Mouse (Mus musculus): ENCODE results near the gene Tmcc2.

DNA sequence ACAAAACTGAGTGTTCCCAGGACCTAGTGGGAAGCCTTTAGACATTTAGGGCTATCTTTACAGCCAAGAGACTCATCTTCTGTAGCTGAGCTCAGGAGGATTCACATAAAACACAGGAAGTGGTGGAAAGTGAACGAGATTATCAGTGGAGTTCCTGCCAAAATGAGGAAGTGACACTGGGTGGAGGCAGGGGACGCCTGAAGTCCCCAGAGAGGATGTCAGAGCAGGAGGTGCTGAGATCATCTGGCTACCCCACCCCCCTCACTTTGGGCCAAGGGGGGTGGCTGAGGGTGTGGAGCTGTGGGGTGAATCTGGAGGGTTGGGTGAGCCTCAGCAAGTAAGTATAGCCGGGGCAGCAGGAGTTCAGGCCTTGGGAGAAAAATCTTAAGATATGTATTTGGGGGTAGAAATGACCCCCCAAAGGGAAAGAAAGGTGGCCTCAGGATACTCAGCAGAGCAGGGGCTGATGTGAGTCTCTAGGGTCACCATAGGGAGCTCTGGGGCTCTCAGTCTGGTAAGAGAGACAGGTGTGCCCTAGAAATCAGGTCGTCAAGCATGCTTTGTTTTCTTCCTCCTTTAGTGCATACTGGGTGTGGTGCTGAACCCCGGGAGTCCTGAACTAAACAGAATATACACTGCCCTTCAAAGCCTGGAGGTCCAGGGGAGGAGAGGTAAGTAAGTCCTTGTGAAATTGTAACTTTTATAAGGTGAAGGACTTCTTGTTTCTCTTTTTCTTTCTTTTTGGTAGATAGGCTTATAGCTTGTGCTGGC, 49.2 kb downstream of the Tmcc2 start:
- no peak for TF ChIP-seq POLR2A (IDR thresholded peaks at IDR 0.05; ENCODE audit: insufficient read length, low read depth)
- no peak for TF ChIP-seq POLR2AphosphoS2 (IDR thresholded peaks at IDR 0.05; ENCODE audit: insufficient read length, low read depth)
- TF ChIP-seq REST (IDR thresholded peaks at IDR 0.05; ENCODE audit: insufficient read depth, insufficient read length): no peak
- no peak for TF ChIP-seq SRF (IDR thresholded peaks at IDR 0.05; ENCODE audit: control insufficient read depth, insufficient read length, low read depth)
